15 mouse cellular contexts compared by ENCODE assay signal in genomic region chr9:114541279-114541741, GRCm38 (mm10). TPM values are rescaled to one million over a fixed set of nuclear protein-coding genes. Genes with fewer than 3 reads are reported as not detected.
DNase-seq lines count a peak whose midpoint lies in the region; ATAC-seq and TF ChIP-seq lines count a peak whose summit lies in the region.
"Had no signal": no experiment of that assay in that cellular context is flagged by ENCODE, and none has a peak within 500 bp of the region (broad histone marks: within the 10 kb centered on the region; RNA-seq: fewer than 3 reads in every experiment).

No protein-coding gene starts in this region.

- WGBS in forebrain, embryonic 11.5 days = 40% methylated on average over 1 of the region's 1 CpGs
- WGBS in forebrain, postnatal 0 days = 74% methylated on average over 1 of the region's 1 CpGs
- WGBS in heart, embryonic 14.5 days = 0% methylated on average over 1 of the region's 1 CpGs
- whole genome bisulfite sequencing in liver, embryonic 14.5 days (ENCODE audit: insufficient replicate concordance) = 15% methylated on average over 1 of the region's 1 CpGs

- no peak overlapping the region for H3K27ac ChIP-seq in forebrain, embryonic 11.5 days (ENCODE audit: low read depth, low read length)
- H3K27ac ChIP-seq in forebrain, postnatal 0 days (ENCODE audit: low read depth, low read length) = no peak overlapping the region
- no peak overlapping the region for H3K27ac ChIP-seq in heart, embryonic 14.5 days (replicated peaks in 1 of 2; ENCODE audit: control insufficient read depth in 1 of 2, insufficient read depth in 1 of 2, low read depth in 2 of 2, low read length in 2 of 2)
- H3K27ac ChIP-seq in liver, embryonic 14.5 days = no peak overlapping the region
- H3K27ac ChIP-seq: limb, embryonic 15.5 days had no signal

- peaks cover 23% of the 10 kb centered on the region for H3K4me1 ChIP-seq in forebrain, embryonic 11.5 days (replicated peaks; ENCODE audit: control insufficient read depth, insufficient read depth, low read length)
- H3K4me1 ChIP-seq in forebrain, postnatal 0 days (ENCODE audit: insufficient read depth) = no peaks in the 10 kb centered on the region
- H3K4me1 ChIP-seq in heart, embryonic 14.5 days (ENCODE audit: control insufficient read depth in 2 of 2, insufficient read depth in 2 of 2, low read length in 2 of 2) = peaks cover 25 to 31% of the 10 kb centered on the region in 2 experiments
- peaks cover 4 to 26% of the 10 kb centered on the region in 2 experiments; a peak in 3 of 4 replicates for H3K4me1 ChIP-seq in liver, embryonic 14.5 days (replicated peaks; ENCODE audit: control insufficient read depth in 2 of 2, insufficient read depth in 2 of 2, low read length in 1 of 2)

- no peak overlapping the region for H3K4me2 ChIP-seq in forebrain, embryonic 11.5 days (ENCODE audit: low read depth, low read length, severe bottlenecking)
- H3K4me2 ChIP-seq in forebrain, postnatal 0 days (ENCODE audit: low read depth) = no peak overlapping the region
- H3K4me2 ChIP-seq in heart, embryonic 14.5 days (ENCODE audit: low read length) = no peak overlapping the region
- H3K4me2 ChIP-seq in liver, embryonic 14.5 days (ENCODE audit: low read depth) = no peak overlapping the region
- H3K4me2 ChIP-seq: limb, embryonic 15.5 days had no signal

- no peaks in the 10 kb centered on the region for H3K27me3 ChIP-seq in forebrain, embryonic 11.5 days (ENCODE audit: control insufficient read depth, insufficient read depth, low read length)
- no peaks in the 10 kb centered on the region for H3K27me3 ChIP-seq in forebrain, postnatal 0 days (ENCODE audit: insufficient read depth, low read length)
- H3K27me3 ChIP-seq in Patski = no peaks in the 10 kb centered on the region
- H3K27me3 ChIP-seq in heart, embryonic 14.5 days (ENCODE audit: control insufficient read depth, insufficient read depth, low read length) = no peaks in the 10 kb centered on the region
- H3K27me3 ChIP-seq in liver, embryonic 14.5 days (ENCODE audit: control insufficient read depth, insufficient read depth, low read length) = no peaks in the 10 kb centered on the region
- H3K27me3 ChIP-seq: CH12.LX; limb, embryonic 15.5 days had no signal

- no peak overlapping the region for H3K4me3 ChIP-seq in forebrain, embryonic 11.5 days (ENCODE audit: low read depth, low read length)
- H3K4me3 ChIP-seq in forebrain, postnatal 0 days (ENCODE audit: low read depth, low read length) = no peak overlapping the region
- H3K4me3 ChIP-seq in heart, embryonic 14.5 days (ENCODE audit: control insufficient read depth in 1 of 2, insufficient read depth in 1 of 2, low read depth in 1 of 2, low read length in 2 of 2) = no peak overlapping the region
- H3K4me3 ChIP-seq in liver, embryonic 14.5 days (ENCODE audit: insufficient read depth in 1 of 2, low read depth in 2 of 2, low read length in 2 of 2) = no peak overlapping the region
- H3K4me3 ChIP-seq: limb, embryonic 15.5 days had no signal

- H3K9me3 ChIP-seq in forebrain, embryonic 11.5 days (ENCODE audit: control insufficient read depth, low read length) = no peaks in the 10 kb centered on the region
- no peaks in the 10 kb centered on the region for H3K9me3 ChIP-seq in forebrain, postnatal 0 days (ENCODE audit: low read length)
- no peaks in the 10 kb centered on the region for H3K9me3 ChIP-seq in heart, embryonic 14.5 days (ENCODE audit: control insufficient read depth, low read length)
- no peaks in the 10 kb centered on the region for H3K9me3 ChIP-seq in liver, embryonic 14.5 days (ENCODE audit: control insufficient read depth, low read length)
- H3K9me3 ChIP-seq: limb, embryonic 15.5 days had no signal

- in situ Hi-C loops in Patski (cut with MboI; ENCODE audit: low pct_unique_long_range_greater_than_20kb) = no loop called here

- TF ChIP-seq EP300 in liver, embryonic 14.5 days (IDR thresholded peaks at IDR 0.05; ENCODE audit: low read depth) = no peak

- POLR2A ChIA-PET in Patski (lab: Charles Lee) = interaction anchor here (0.6 kb wide), 1 partner anchor 9 kb away, joined by 3 read pairs; no protein-coding TSS in a partner anchor

- no peak for ATAC-seq in forebrain, embryonic 11.5 days (replicated peaks; ENCODE audit: low FRiP score)
- ATAC-seq in forebrain, postnatal 0 days = no peak
- peak; percentile 68 for ATAC-seq in Patski
- ATAC-seq in heart, embryonic 14.5 days (ENCODE audit: insufficient number of reproducible peaks, insufficient read depth, low FRiP score, low read depth) = peak; percentile 37; the same call in 1 of the 2 replicates
- peak; percentile 15; the same call in 1 of the 2 replicates for ATAC-seq in liver, embryonic 14.5 days (ENCODE audit: insufficient read depth)

- CTCF ChIA-PET in Patski (lab: Charles Lee) = no interaction called here

- TF ChIP-seq CTCF in forebrain, postnatal 0 days (IDR thresholded peaks at IDR 0.05; ENCODE audit: low read depth) = no peak
- TF ChIP-seq CTCF in Patski (IDR thresholded peaks at IDR 0.05) = no peak
- no peak for TF ChIP-seq CTCF in liver, embryonic 14.5 days (IDR thresholded peaks at IDR 0.05; ENCODE audit: low read depth)

- H3K36me3 ChIP-seq in forebrain, embryonic 11.5 days (ENCODE audit: control insufficient read depth, insufficient read depth, low read length) = no peaks in the 10 kb centered on the region; the same call in 1 of the 2 replicates
- H3K36me3 ChIP-seq in forebrain, postnatal 0 days (ENCODE audit: insufficient read depth) = no peaks in the 10 kb centered on the region
- no peaks in the 10 kb centered on the region for H3K36me3 ChIP-seq in heart, embryonic 14.5 days (ENCODE audit: control insufficient read depth, insufficient read depth, low read length)
- H3K36me3 ChIP-seq in liver, embryonic 14.5 days (replicated peaks; ENCODE audit: control insufficient read depth, insufficient read depth, low read depth) = no peaks in the 10 kb centered on the region
- H3K36me3 ChIP-seq: limb, embryonic 15.5 days had no signal

- peak overlapping the region; percentile 16; the same call in 1 of the 2 replicates for H3K9ac ChIP-seq in forebrain, embryonic 11.5 days (ENCODE audit: low read length)
- H3K9ac ChIP-seq in forebrain, postnatal 0 days = no peak overlapping the region
- H3K9ac ChIP-seq in heart, embryonic 14.5 days (ENCODE audit: low read length) = no peak overlapping the region
- H3K9ac ChIP-seq in liver, embryonic 14.5 days (replicated peaks) = no peak overlapping the region
- H3K9ac ChIP-seq: limb, embryonic 15.5 days had no signal

- no peak for DNase-seq in forebrain, embryonic 11.5 days (ENCODE audit: low spot score)
- DNase-seq in forebrain, postnatal 0 days = no peak
- DNase-seq in Patski (ENCODE audit: low read depth, low spot score) = peak; percentile 34
- no peak for DNase-seq in liver, embryonic 14.5 days (ENCODE audit: low read depth in 3 of 3, low spot score in 3 of 3)
- no peak for DNase-seq in left cerebral cortex, adult 18-20 months (ENCODE audit: low spot score in 2 of 2)
- no peak for DNase-seq in right cerebral cortex, postnatal 4 days
- DNase-seq in adrenal gland, adult 18-20 months (ENCODE audit: low spot score in 2 of 2) = no peak
- DNase-seq: kidney, postnatal 10 days; retina, postnatal 1 day had no signal

RNA-seq across cellular contexts. Expression of gene Trim71, which starts 22.9 kb away (rescaled TPM):
- polyA plus RNA-seq in forebrain, embryonic 11.5 days (2014; fragmentation: Nextera tagmentation; extraction: Ambion mirVana) = 1.5 and 1.6 TPM in 2 replicates
- total RNA-seq in forebrain, postnatal 0 days (2014; rRNA removed) = 0.08 and 0.19 TPM in 2 replicates
- polyA plus RNA-seq in forebrain, postnatal 0 days (2015; fragmentation: Nextera tagmentation; extraction: Ambion mirVana) = 0.10 and 0.13 TPM in 2 replicates
- not detected for polyA plus RNA-seq in Patski (2021)
- polyA plus RNA-seq in heart, embryonic 14.5 days (2014; fragmentation: Nextera tagmentation; extraction: Ambion mirVana) = 0.05 TPM in 1 of 2 replicates, not detected in the other
- 0.61 and 0.74 TPM in 2 replicates for polyA plus RNA-seq in liver, embryonic 14.5 days (2012; rRNA removed)
- 0.62 and 0.82 TPM in 2 replicates for polyA plus RNA-seq in liver, embryonic 14.5 days (2014; fragmentation: Nextera tagmentation; extraction: Ambion mirVana)
- under 1 TPM; 0.84 to 0.95 TPM for total RNA-seq in left cerebral cortex, adult 18-20 months (2021)
- not detected for total RNA-seq in adrenal gland, adult 18-20 months (2021)
- total RNA-seq: gastrocnemius, adult 8-10 months had no signal

RNA-seq across cellular contexts. Expression of gene C130032M10Rik, which starts 25.8 kb away (rescaled TPM):
- polyA plus RNA-seq in forebrain, embryonic 11.5 days (2014; fragmentation: Nextera tagmentation; extraction: Ambion mirVana) = not detected in 2 replicates
- total RNA-seq in forebrain, postnatal 0 days (2014; rRNA removed) = not detected in 2 replicates
- polyA plus RNA-seq in forebrain, postnatal 0 days (2015; fragmentation: Nextera tagmentation; extraction: Ambion mirVana) = not detected in 2 replicates
- not detected for polyA plus RNA-seq in Patski (2021)
- polyA plus RNA-seq in heart, embryonic 14.5 days (2014; fragmentation: Nextera tagmentation; extraction: Ambion mirVana) = 0.77 and 2.7 TPM in 2 replicates
- polyA plus RNA-seq in liver, embryonic 14.5 days (2012; rRNA removed) = not detected in 2 replicates
- polyA plus RNA-seq in liver, embryonic 14.5 days (2014; fragmentation: Nextera tagmentation; extraction: Ambion mirVana) = not detected in 2 replicates
- total RNA-seq in left cerebral cortex, adult 18-20 months (2021) = not detected
- not detected for total RNA-seq in adrenal gland, adult 18-20 months (2021)
- total RNA-seq: CH12.LX; gastrocnemius, adult 8-10 months had no signal
- polyA plus RNA-seq: brain, embryonic 14.5 days; embryonic facial prominence, embryonic 11.5 days had no signal

RNA-seq across cellular contexts. Expression of gene Ccr4, which starts 36.6 kb away (rescaled TPM):
- not detected in 2 replicates for polyA plus RNA-seq in forebrain, embryonic 11.5 days (2014; fragmentation: Nextera tagmentation; extraction: Ambion mirVana)
- total RNA-seq in forebrain, postnatal 0 days (2014; rRNA removed) = not detected in 2 replicates
- not detected in 2 replicates for polyA plus RNA-seq in forebrain, postnatal 0 days (2015; fragmentation: Nextera tagmentation; extraction: Ambion mirVana)
- not detected for polyA plus RNA-seq in Patski (2021)
- polyA plus RNA-seq in heart, embryonic 14.5 days (2014; fragmentation: Nextera tagmentation; extraction: Ambion mirVana) = not detected in 2 replicates
- polyA plus RNA-seq in liver, embryonic 14.5 days (2012; rRNA removed) = not detected in 2 replicates
- polyA plus RNA-seq in liver, embryonic 14.5 days (2014; fragmentation: Nextera tagmentation; extraction: Ambion mirVana) = not detected in 2 replicates
- total RNA-seq in left cerebral cortex, adult 18-20 months (2021) = not detected
- total RNA-seq in adrenal gland, adult 18-20 months (2021) = not detected
- total RNA-seq: gastrocnemius, adult 8-10 months had no signal
- polyA plus RNA-seq: brain, embryonic 14.5 days; embryonic facial prominence, embryonic 11.5 days had no signal

Comparison
In these comparisons a context has a peak if more than half of its experiments do, and no peak if none do; other contexts are left out.
1. ATAC-seq: peak in Patski (single experiment), heart, embryonic 14.5 days (single experiment) and liver, embryonic 14.5 days (single experiment); none in forebrain, embryonic 11.5 days (single experiment) and forebrain, postnatal 0 days (single experiment).